Mouse (Mus musculus) bone marrow, adult 2 months (tissue): ENCODE measurements around the gene Rdh11. TPM values are rescaled to one million over a fixed set of nuclear protein-coding genes. Genes with fewer than 3 reads are reported as not detected.

ENCODE experiments used
- H3K27ac ChIP-seq: fragments of 200-500 bp; 2 replicates; pipeline ENCODE4 v1.5.1; 2012; ENCODE audit warnings: low read depth, mild to moderate bottlenecking, control low read depth, inconsistent platforms, low read length; ENCODE audit not compliant: control insufficient read depth, poor library complexity, insufficient read depth
- H3K4me1 ChIP-seq: fragments of 200-500 bp; 2 replicates; pipeline ENCODE4 v1.6.1; 2011; ENCODE audit warnings: low read length; ENCODE audit not compliant: control insufficient read depth, insufficient read depth
- H3K4me3 ChIP-seq: fragments of 200-500 bp; replicated peaks from 2 replicates; pipeline ENCODE3; 2011; ENCODE audit warnings: mild to moderate bottlenecking, low read depth, low read length, control low read depth; ENCODE audit not compliant: control insufficient read depth
- CTCF ChIP-seq: fragments of 200-500 bp; IDR thresholded peaks from 2 replicates; pipeline ENCODE4 v1.5.1; 2011; ENCODE audit warnings: low read length, control low read depth; ENCODE audit not compliant: control insufficient read depth, insufficient read depth
- POLR2A ChIP-seq: fragments of 200-500 bp; IDR thresholded peaks from 2 replicates; pipeline ENCODE4 v1.6.1; 2011; ENCODE audit warnings: low read depth, mild to moderate bottlenecking, control low read depth, low read length, borderline replicate concordance; ENCODE audit not compliant: control insufficient read depth
- WGBS: fragments of 180-500 bp; shearing (Covaris S2); methylation state at CpG from one replicate; pipeline ENCODE4 v1.1.7; 2018; 5-methylcytosine and 5-hydroxymethylcytosine counted together
- polyA plus RNA-seq: library from polyadenylated mRNA; stranded (reverse); fragments of >200 nt; gene quantifications from 2 replicates; pipeline ENCODE4 v1.2.4, GENCODE M21; 2011; ENCODE audit warnings: low replicate concordance; ENCODE audit not compliant: missing spikeins, insufficient read depth, insufficient read length

The Rdh11 gene
- polyA plus RNA-seq, 1 experiment, result 9.3 TPM

DNA sequence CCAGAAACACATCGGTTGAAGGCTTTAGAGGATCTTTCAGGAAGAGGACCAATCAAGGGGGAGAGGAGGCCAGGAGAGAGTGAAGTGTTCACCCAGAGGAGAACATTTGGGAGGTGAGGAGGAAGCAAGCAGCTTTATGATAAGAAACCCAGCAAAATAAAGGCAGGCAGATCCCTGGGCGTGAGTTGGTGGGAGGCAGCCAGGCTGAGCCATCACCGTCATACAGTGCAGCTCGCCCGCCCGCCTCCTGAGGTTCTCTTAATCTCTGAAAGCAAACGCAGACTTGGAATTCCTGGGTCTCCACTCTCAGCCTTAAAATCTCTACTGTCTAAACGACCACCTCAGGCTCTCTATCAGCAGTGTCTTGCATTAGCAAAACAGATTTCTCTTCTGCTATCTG is 57.4 kb downstream of the Rdh11 start:
- H3K4me3 ChIP-seq, result no peak overlapping the region
- TF ChIP-seq CTCF, result no peak
- no peak for TF ChIP-seq POLR2A
- no peak overlapping the region for H3K27ac ChIP-seq
- WGBS, result 53% methylated on average over 8 of the region's 8 CpGs
- H3K4me1 ChIP-seq, result no peaks in the 10 kb centered on the region; the same call in 1 of the 2 replicates

DNA sequence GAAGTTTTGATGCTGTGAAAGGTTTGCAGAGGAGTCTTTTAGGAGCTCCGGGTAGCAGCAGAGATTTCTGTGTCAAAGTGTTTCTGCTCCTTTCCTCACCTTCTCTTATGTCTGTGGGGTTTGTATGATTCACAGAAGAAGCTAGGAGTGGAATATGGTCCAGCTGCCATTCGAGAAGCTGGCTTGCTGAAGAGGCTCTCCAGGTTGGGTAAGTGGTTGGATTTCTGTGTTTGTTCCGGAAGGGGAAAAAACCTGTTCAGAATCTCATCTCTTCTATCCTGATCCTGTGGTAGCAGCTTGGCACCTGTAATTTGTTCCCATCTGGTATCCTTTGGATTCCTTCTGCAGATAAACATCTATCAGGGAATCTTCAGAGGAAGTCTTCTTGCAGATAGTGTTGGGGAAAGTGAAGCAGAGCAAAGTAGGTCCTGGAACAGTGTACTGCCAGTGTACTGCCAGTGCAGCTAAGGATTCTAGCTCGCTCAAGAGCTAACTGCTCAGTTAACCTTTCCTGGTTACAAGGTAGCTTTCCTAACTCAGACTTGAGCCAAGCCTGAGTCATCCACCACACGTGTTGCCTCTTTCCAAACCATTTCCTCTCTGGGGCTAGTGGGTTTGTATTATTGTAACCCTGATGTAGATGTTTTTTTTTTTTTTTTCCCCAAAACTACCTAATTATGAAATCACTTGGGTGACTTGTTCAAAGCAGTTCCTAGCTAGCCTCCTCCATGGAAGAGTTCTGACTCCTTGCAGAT is 60.2 kb downstream of the Rdh11 start:
- Histone ChIP-seq H3K4me3 (peak overlapping the region; percentile 66), H3K27ac (peak overlapping the region; percentile 48; the same call in 1 of the 2 replicates)
- 17% methylated on average over 5 of the region's 5 CpGs for WGBS

DNA sequence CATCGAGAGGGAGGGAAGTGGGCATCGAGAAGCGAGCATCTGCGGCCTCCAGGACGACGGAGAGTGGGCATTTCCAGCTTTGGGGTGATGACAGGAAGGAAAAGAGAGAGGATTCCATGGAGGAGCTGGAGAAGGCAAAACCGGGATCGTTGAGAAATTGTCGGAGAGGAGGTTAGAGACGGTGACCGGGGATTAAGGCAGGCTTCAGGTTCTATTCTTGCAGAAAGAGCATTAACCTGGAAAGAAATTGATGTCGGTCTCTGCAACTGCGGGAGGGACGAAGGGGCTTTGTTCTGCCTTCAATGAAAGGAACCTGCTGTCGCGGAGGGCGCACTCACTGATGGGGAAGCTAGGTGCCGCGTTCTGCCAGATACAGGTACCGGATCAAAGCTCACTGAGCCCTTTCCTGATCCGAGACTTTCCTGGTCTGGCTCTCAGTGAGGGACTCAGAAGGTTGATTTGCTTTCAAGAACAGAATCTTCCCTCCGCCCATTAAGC is 60.9 kb downstream of the Rdh11 start:
- Histone ChIP-seq H3K27ac (peak overlapping the region; percentile 2), H3K4me1 (no peaks in the 10 kb centered on the region; the same call in 1 of the 2 replicates), H3K4me3 (peak overlapping the region; percentile 66)
- WGBS, result 3% methylated on average over 22 of the region's 22 CpGs
- TF ChIP-seq POLR2A (no peak), CTCF (no peak)

More for the DNA sequence above, 60.2 kb downstream of the Rdh11 start:
- H3K4me1 ChIP-seq, result no peaks in the 10 kb centered on the region; the same call in 1 of the 2 replicates
- TF ChIP-seq CTCF (no peak), POLR2A (no peak)

DNA sequence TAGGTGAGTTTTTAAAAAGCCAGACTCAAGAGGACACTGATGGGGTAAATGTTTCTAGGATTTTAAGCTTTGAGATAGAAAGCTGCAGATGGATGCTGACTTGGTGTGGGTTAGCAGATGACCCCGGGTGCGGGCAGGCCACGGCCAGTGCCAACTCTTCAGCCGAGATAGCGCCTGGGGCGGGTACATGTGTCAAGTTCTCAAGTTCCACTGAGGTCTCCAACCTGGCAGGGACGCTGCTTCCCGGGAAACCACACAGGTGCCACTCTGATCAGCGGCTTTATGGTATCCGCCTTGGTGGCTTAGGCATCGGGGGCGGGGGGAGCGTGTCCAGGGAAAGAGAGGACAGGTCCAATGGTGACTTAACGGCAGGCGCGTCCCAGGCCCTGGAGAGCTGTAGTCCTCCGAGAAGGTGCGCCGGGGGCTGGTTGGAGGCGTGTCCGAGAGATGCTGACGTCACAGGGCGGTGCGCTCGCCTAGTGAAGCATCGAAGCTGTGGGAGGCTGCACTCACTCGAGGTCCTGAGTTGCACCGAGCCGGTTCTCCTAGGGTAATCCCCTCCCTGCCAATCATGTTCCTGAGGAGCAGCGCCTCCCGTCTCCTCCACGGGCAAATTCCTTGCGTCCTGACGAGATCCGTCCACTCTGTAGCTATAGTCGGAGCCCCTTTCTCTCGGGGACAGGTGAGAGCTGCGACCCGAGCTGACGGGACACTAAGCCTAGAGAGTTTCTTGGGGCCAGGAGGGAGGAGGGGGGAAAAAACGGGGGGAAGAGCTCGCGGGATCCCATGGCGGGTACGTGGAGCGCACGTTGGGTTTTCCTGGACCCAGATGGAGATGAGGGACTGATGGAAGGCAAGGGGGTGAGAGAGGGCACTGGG is 61.6 kb downstream of the Rdh11 start, which contains the start of gene Arg2:
Gene Arg2, plus strand, starts transcription at position 479 of the 879 bp plus-strand sequence.
- H3K27ac ChIP-seq, result peak within 1 kb of the TSS; percentile 2
- H3K4me1 ChIP-seq, result no peaks in the 10 kb centered on the region; the same call in 1 of the 2 replicates
- TF ChIP-seq POLR2A (peak; percentile 18; the same call in 1 of the 2 replicates), CTCF (no peak)
- WGBS, result 1% methylated on average over 47 of the region's 47 CpGs
- peak within 1 kb of the TSS; percentile 66 for H3K4me3 ChIP-seq

Other genes with a start within 250 kb of the Rdh11 start
- 6.2 and 18.7 TPM in 2 replicates for gene Tmem229b, start 184.7 kb downstream of the Rdh11 start, polyA plus RNA-seq
- gene Plekhh1, start 163.1 kb downstream of the Rdh11 start, polyA plus RNA-seq, result 0.36 and 1.1 TPM in 2 replicates
- 0.57 and 3.6 TPM in 2 replicates for gene Pigh, start 102.6 kb downstream of the Rdh11 start, polyA plus RNA-seq
- 3.0 and 14.9 TPM in 2 replicates for gene Arg2, start 61.5 kb downstream of the Rdh11 start, polyA plus RNA-seq
- gene Vti1b, start 19.6 kb downstream of the Rdh11 start, polyA plus RNA-seq, result 35.5 and 74.5 TPM in 2 replicates
- gene Rdh12, start 16.6 kb upstream of the Rdh11 start, polyA plus RNA-seq, result 10.4 and 28.6 TPM in 2 replicates
- 15.1 and 33.5 TPM in 2 replicates for gene Zfyve26, start 104.0 kb upstream of the Rdh11 start, polyA plus RNA-seq
- 2.0 and 2.3 TPM in 2 replicates for gene Rad51b, start 105.0 kb upstream of the Rdh11 start, polyA plus RNA-seq